Mouse (Mus musculus) liver, postnatal 0 days (tissue): Measurements from ENCODE around the gene Gif.
A peak's percentile ranks its signal among the peaks of the same experiment; 100 is the strongest.

Experiments used
- CTCF ChIP-seq: sonication (generic); IDR thresholded peaks from 2 replicates; pipeline ENCODE4 v1.5.1; 2016; ENCODE audit warnings: antibody characterized with exemption, low read depth
- EP300 ChIP-seq: IDR thresholded peaks from 2 replicates; pipeline ENCODE4 v1.6.1; 2016; ENCODE audit warnings: antibody characterized with exemption, low read depth, mild to moderate bottlenecking

DNA sequence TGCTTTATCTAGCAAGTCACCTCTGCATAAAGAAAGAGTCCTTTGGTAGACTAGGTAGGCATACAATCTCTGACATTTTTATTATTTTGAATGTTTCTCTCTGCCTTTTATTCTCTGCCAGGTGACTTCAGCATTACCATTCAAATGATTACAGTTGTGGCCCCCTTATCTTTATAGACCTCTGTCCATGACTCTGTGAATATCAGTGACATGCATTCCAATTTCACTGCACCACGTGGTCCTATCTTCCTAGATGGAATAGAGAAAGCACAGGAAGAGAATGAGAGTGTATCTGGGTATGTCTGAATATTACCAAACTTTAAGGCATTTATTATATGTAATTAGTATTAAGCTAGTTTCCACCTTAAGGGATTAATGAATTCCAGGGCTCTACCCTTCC lies 10.9 kb upstream of the Gif start:
- TF ChIP-seq CTCF: no peak
- TF ChIP-seq EP300: 0 out of 2 replicates have a peak, but pooled peaks have one; percentile 43
